Mouse (Mus musculus) liver, embryonic 16.5 days (tissue): ENCODE measurements around the gene Hist1h2be. TPM values are rescaled to one million over a fixed set of nuclear protein-coding genes. Genes with fewer than 3 reads are reported as not detected.
"Not testable (repeated sequence)": the region's sequence is repeated elsewhere in the genome, so short reads cannot be mapped to it uniquely, and the experiment has no call there.

ENCODE experiments used
- ATAC-seq: fragments of 200-750 bp; cut with Nextera tagmentation; 2 replicates; pipeline ENCODE4 v1.8.0; 2017; ENCODE audit warnings: low read depth, mild to moderate bottlenecking, moderate number of reproducible peaks, moderate library complexity
- H3K27ac ChIP-seq: fragments of 300-500 bp; sonication (generic); 2 replicates; pipeline ENCODE4 v1.5.1; 2014; ENCODE audit warnings: mild to moderate bottlenecking, low read length
- H3K27me3 ChIP-seq: fragments of 300-500 bp; sonication (generic); 2 replicates; pipeline ENCODE4 v1.6.1; 2014; ENCODE audit warnings: low read depth, low read length, mixed read lengths; ENCODE audit not compliant: control insufficient read depth, insufficient read depth
- H3K36me3 ChIP-seq: fragments of 300-500 bp; sonication (generic); 2 replicates; pipeline ENCODE4 v1.6.1; 2014; ENCODE audit warnings: mild to moderate bottlenecking; ENCODE audit not compliant: control insufficient read depth, insufficient read depth
- H3K4me1 ChIP-seq: fragments of 300-500 bp; sonication (generic); 2 replicates; pipeline ENCODE4 v1.6.1; 2014; ENCODE audit warnings: low read depth, low read length, mixed read lengths; ENCODE audit not compliant: control insufficient read depth
- H3K4me2 ChIP-seq: fragments of 300-500 bp; sonication (generic); 2 replicates; pipeline ENCODE4 v1.6.1; 2014; ENCODE audit warnings: low read depth, low read length, mixed read lengths
- H3K4me3 ChIP-seq: fragments of 300-500 bp; sonication (generic); 2 replicates; pipeline ENCODE4 v1.5.1; 2014; ENCODE audit warnings: low read depth, mild to moderate bottlenecking, low read length
- H3K9ac ChIP-seq: fragments of 300-500 bp; sonication (generic); 2 replicates; pipeline ENCODE4 v1.6.1; 2014; ENCODE audit warnings: low read depth, low read length
- H3K9me3 ChIP-seq: fragments of 300-500 bp; sonication (generic); replicated peaks from 2 replicates; pipeline ENCODE4 v1.6.1; 2016; ENCODE audit warnings: low read length; ENCODE audit not compliant: control insufficient read depth
- WGBS: fragments of 180-500 bp; shearing (Covaris S2); extraction: QIAGEN DNeasy Blood & Tissue Kit; methylation state at CpG from one replicate; pipeline ENCODE4 v1.1.7; 2014; ENCODE audit not compliant: insufficient replicate concordance; 5-methylcytosine and 5-hydroxymethylcytosine counted together
- polyA plus RNA-seq: library from polyadenylated mRNA; unstranded; fragments of >200 nt; fragmentation: Nextera tagmentation; extraction: Ambion mirVana; gene quantifications from 2 replicates; pipeline ENCODE4 v1.2.1, GENCODE M21; 2015

Gene Hist1h2be
- polyA plus RNA-seq = 1.9 and 2.0 TPM in 2 replicates

DNA sequence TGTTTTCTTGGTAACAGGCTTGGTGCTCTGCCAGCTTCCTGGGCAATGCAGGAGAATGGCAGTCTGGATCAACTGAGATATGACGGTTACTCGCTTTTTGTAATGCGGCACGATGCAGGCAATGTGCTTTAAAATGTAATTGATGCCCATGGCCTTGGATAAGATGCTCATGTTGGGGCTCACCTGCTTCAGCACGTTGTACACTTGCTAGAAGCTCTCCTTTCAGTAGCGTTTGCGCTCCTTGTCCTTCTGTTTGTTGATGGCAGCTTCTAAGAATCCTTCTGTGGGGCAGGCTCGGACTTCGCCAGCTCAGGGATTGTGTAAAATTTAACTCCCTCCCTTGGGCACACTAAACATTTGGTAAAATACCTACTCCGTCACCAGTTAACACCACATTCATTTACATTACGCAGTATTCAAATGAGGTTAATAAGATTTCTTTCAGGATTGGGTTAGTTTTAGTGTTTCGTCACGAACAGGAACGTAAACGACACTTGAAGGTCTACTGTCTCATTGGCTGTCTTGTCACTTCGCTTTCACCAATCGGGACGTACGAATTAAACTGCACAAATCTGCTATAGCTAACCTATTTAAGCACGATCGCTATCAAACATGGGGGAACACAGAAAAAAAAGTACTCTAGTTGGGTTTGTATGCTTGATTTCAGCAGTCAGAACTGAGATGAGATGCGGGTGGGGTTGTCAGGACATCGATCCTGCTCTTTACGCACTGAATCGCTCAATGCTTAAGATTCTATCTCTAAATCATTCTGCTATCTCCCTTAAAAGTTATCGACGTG is at the start of gene Hist1h2be:
TSS of gene Hist1h2be (minus strand) at position 392 of the 799 bp plus-strand sequence.
- Histone ChIP-seq H3K36me3 (no peaks in the 10 kb centered on the region), H3K4me3 (peak within 1 kb of the TSS; percentile 67), H3K27me3 (peaks cover 3% of the 10 kb centered on the region; the same call in 1 of the 2 replicates), H3K4me1 (peaks cover 7% of the 10 kb centered on the region), H3K4me2 (peak within 1 kb of the TSS; percentile 91), H3K9ac (peak within 1 kb of the TSS; percentile 80), H3K9me3 (no peaks in the 10 kb centered on the region), H3K27ac (peak within 1 kb of the TSS; percentile 98)
- ATAC-seq = peak; percentile 65
- under 1% methylated on average over 27 of the region's 27 CpGs for WGBS

- Histone ChIP-seq H3K36me3 (no peaks in the 10 kb centered on the region), H3K4me3 (no peak overlapping the region), H3K27me3 (no peaks in the 10 kb centered on the region), H3K4me2 (no peak overlapping the region), H3K27ac (no peak overlapping the region), H3K9ac (no peak overlapping the region), H3K4me1 (no peaks in the 10 kb centered on the region), H3K9me3 (no peaks in the 10 kb centered on the region)
- WGBS = 40% methylated on average over 3 of the region's 3 CpGs
- no peak for ATAC-seq
Observed at GRCm38 (mm10) chr13:23662536-23662935, 41.6 kb upstream of the Hist1h2be start.

GRCm38 (mm10) chr13:23659636-23660366 is 38.9 kb upstream of the Hist1h2be start:
- Histone ChIP-seq H3K4me1 (no peaks in the 10 kb centered on the region), H3K9ac (no peak overlapping the region), H3K27me3 (no peaks in the 10 kb centered on the region), H3K4me2 (no peak overlapping the region), H3K27ac (no peak overlapping the region), H3K36me3 (no peaks in the 10 kb centered on the region), H3K9me3 (no peaks in the 10 kb centered on the region), H3K4me3 (no peak overlapping the region)
- 49% methylated on average over 6 of the region's 6 CpGs for WGBS
- ATAC-seq = no peak

- H3K4me1 ChIP-seq = no peaks in the 10 kb centered on the region
- no peak overlapping the region for H3K4me2 ChIP-seq
- H3K9ac ChIP-seq = no peak overlapping the region
- 24% methylated on average over 1 of the region's 1 CpGs for WGBS
- no peak overlapping the region for H3K27ac ChIP-seq
- no peak for ATAC-seq
- H3K9me3 ChIP-seq = no peaks in the 10 kb centered on the region
- no peaks in the 10 kb centered on the region for H3K36me3 ChIP-seq
- H3K27me3 ChIP-seq = peaks cover under 1% of the 10 kb centered on the region
- no peak overlapping the region for H3K4me3 ChIP-seq
Observed at GRCm38 (mm10) chr13:23630653-23631052, 9.7 kb upstream of the Hist1h2be start.

- Histone ChIP-seq H3K9me3 (no peaks in the 10 kb centered on the region), H3K4me2 (peak overlapping the region; percentile 91), H3K27me3 (peaks cover 3% of the 10 kb centered on the region), H3K36me3 (no peaks in the 10 kb centered on the region), H3K4me3 (peak overlapping the region; percentile 67), H3K27ac (peak overlapping the region; percentile 98), H3K4me1 (peaks cover 5% of the 10 kb centered on the region), H3K9ac (peak overlapping the region; percentile 48)
- WGBS = 17% methylated on average over 7 of the region's 7 CpGs
- ATAC-seq = no peak
Observed at GRCm38 (mm10) chr13:23622861-23623450, 2.0 kb upstream of the Hist1h2be start.

- not testable (repeated sequence) for H3K9me3 ChIP-seq, H3K4me1 ChIP-seq, H3K27me3 ChIP-seq, H3K36me3 ChIP-seq
- H3K27ac ChIP-seq = peak within 1 kb of the TSS; percentile 98
- peak; percentile 80 for ATAC-seq
- H3K4me2 ChIP-seq = peak within 1 kb of the TSS; percentile 91
- H3K4me3 ChIP-seq = peak within 1 kb of the TSS; percentile 67
- WGBS = under 1% methylated on average over 48 of the region's 53 CpGs
- H3K9ac ChIP-seq = peak within 1 kb of the TSS; percentile 80
Observed at GRCm38 (mm10) chr13:23622175-23622671, 1.3 kb upstream of the Hist1h2be start, which contains the start of gene Hist1h1e. Hist1h1e (minus strand) TSS chr13:23622558.

- peak overlapping the region; percentile 67 for H3K4me3 ChIP-seq
- H3K9me3 ChIP-seq = no peaks in the 10 kb centered on the region
- H3K27ac ChIP-seq = peak overlapping the region; percentile 98
- peak; percentile 79 for ATAC-seq
- peaks cover 3% of the 10 kb centered on the region; the same call in 1 of the 2 replicates for H3K27me3 ChIP-seq
- peaks cover 7% of the 10 kb centered on the region for H3K4me1 ChIP-seq
- WGBS = under 1% methylated on average over 18 of the region's 18 CpGs
- no peaks in the 10 kb centered on the region for H3K36me3 ChIP-seq
- peak overlapping the region; percentile 91 for H3K4me2 ChIP-seq
- H3K9ac ChIP-seq = peak overlapping the region; percentile 80
Observed at GRCm38 (mm10) chr13:23621532-23622174, 729 bp upstream of the Hist1h2be start.

DNA sequence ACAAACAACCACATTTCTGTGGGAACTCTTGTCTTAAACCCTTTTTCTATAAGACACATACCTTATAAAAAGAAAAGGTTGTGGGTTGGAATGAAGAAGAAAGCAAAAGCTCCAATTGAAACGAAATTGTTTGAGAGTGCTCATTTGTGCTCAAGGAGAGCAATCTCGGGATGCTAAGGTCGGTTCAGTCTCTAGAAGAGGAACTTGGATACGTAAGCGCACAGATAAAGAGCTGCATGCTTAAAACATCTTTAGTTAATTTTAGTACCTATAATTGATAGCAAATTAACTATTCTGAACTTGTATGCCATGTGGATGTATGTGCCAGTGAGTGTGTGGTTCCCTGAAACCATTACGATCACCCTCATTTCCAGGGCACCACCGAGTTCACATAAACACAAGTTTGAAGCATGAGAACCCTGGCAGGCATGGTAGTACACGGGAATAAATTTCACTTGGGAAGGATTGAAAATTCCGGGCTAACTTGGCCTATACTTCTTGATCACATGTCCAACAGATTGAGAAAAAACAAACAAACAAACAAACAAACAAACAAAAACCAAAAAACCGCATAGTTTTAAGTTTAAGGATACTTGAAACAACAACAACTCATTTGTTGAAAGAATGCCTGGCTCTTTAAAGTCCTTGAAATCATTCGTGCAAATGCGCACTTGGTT is 730 bp downstream of the Hist1h2be start:
- peak overlapping the region; percentile 98 for H3K27ac ChIP-seq
- H3K36me3 ChIP-seq = no peaks in the 10 kb centered on the region
- H3K4me1 ChIP-seq = peaks cover 7% of the 10 kb centered on the region
- no peaks in the 10 kb centered on the region for H3K9me3 ChIP-seq
- ATAC-seq = no peak
- peak overlapping the region; percentile 80 for H3K9ac ChIP-seq
- H3K27me3 ChIP-seq = no peaks in the 10 kb centered on the region
- 20% methylated on average over 12 of the region's 12 CpGs for WGBS
- H3K4me3 ChIP-seq = peak overlapping the region; percentile 67
- peak overlapping the region; percentile 91 for H3K4me2 ChIP-seq
